Mouse (Mus musculus): ENCODE data around the gene Gaa.

- TF ChIP-seq POLR2A (IDR thresholded peaks at IDR 0.05; ENCODE audit: low read depth, low read length) (no peak), SIN3A (IDR thresholded peaks at IDR 0.05; ENCODE audit: low read length) (no peak), CTCF (conservative IDR thresholded peaks at IDR 0.05 in 1 of 2, IDR thresholded peaks at IDR 0.05 in 1 of 2; ENCODE audit: low read depth in 2 of 2, low read length in 2 of 2) (no peak), POLR2AphosphoS2 (IDR thresholded peaks at IDR 0.05; ENCODE audit: low read depth, low read length) (no peak), TCF12 (IDR thresholded peaks at IDR 0.05; ENCODE audit: low read depth, low read length) (no peak), ZMIZ1 (IDR thresholded peaks at IDR 0.05; ENCODE audit: low read depth, low read length) (no peak), ELF1 (IDR thresholded peaks at IDR 0.05; ENCODE audit: low read depth, low read length) (no peak), E2F4 (IDR thresholded peaks at IDR 0.05; ENCODE audit: insufficient replicate concordance, low read depth, low read length) (no peak), ETS1 (conservative IDR thresholded peaks at IDR 0.05; ENCODE audit: low read depth, low read length) (no peak)
Measured at GRCm38 (mm10) chr11:119236354-119236753, 31.3 kb upstream of the Gaa start.

Measured in CH12.LX (cell line).